Mouse (Mus musculus) Patski (cell line): ENCODE measurements around the gene Wdr6. TPM values are rescaled to one million over a fixed set of nuclear protein-coding genes. Genes with fewer than 3 reads are reported as not detected.

Source experiments
- ATAC-seq: fragments of 100-300 bp; one replicate; pipeline ENCODE4 v1.8.0; 2021
- CTCF ChIA-PET: fragments of 350-600 bp; sonication (Branson Sonifier 250); formaldehyde crosslinking; loops from one replicate; lab custom pipeline; 2022; ENCODE audit warnings: inconsistent platforms; lab: Charles Lee
- POLR2A ChIA-PET: fragments of 350-600 bp; sonication (Branson Sonifier 250); formaldehyde crosslinking; loops from one replicate; lab custom pipeline; 2022; ENCODE audit warnings: antibody characterized with exemption, inconsistent platforms; lab: Charles Lee
- DNase-seq: peaks from one replicate; pipeline ENCODE4 v3.0.0-alpha.2; 2011; ENCODE audit warnings: low read depth, low spot score
- H3K27me3 ChIP-seq: fragments of 371-371 bp; one replicate; pipeline ENCODE4 v1.5.1; 2021
- CTCF ChIP-seq: fragments of 100-300 bp; IDR thresholded peaks from one replicate; pipeline ENCODE4 v1.5.1; 2021
- in situ Hi-C: fragments of 300-500 bp; cut with MboI; formaldehyde crosslinking; loops from 3 replicates; pipeline ENCODE4 v1.11.1; 2018; ENCODE audit warnings: low pct_unique_long_range_greater_than_20kb, mixed read lengths
- polyA plus RNA-seq: library from polyadenylated mRNA; unstranded; gene quantifications from one replicate; pipeline ENCODE4 v1.2.3, GENCODE M21; 2021

Gene Wdr6
- polyA plus RNA-seq, 1 experiment from 2014 or later, result 60.6 TPM

GRCm38 (mm10) chr9:108596998-108597764 lies 18.6 kb upstream of the Wdr6 start, which contains the start of gene P4htm:
Gene P4htm, minus strand, starts transcription at chr9:108597667.
- POLR2A ChIA-PET, result interaction anchor here (0.7 kb wide), 2 partner anchors 21 to 24 kb away, joined by 3 read pairs; no protein-coding TSS in a partner anchor
- ATAC-seq (peak; percentile 75), DNase-seq (no peak)
- CTCF ChIA-PET, result interaction anchor here (0.8 to 1.3 kb wide), 3 partner anchors 20 to 24 kb away, joined by 3 to 4 read pairs (median 3); no protein-coding TSS in a partner anchor
- in situ Hi-C loops, result no loop called here
- no peak for TF ChIP-seq CTCF
- no peaks in the 10 kb centered on the region for H3K27me3 ChIP-seq

GRCm38 (mm10) chr9:108594354-108594753 lies 15.8 kb upstream of the Wdr6 start:
- DNase-seq, result no peak
- no peak for TF ChIP-seq CTCF
- no peak for ATAC-seq
- no peaks in the 10 kb centered on the region for H3K27me3 ChIP-seq
- in situ Hi-C loops, result no loop called here
- ChIA-PET CTCF (no interaction called here), POLR2A (no interaction called here)

GRCm38 (mm10) chr9:108591462-108591861 lies 12.9 kb upstream of the Wdr6 start:
- no peak for TF ChIP-seq CTCF
- in situ Hi-C loops, result no loop called here
- DNase-seq (no peak), ATAC-seq (no peak)
- CTCF ChIA-PET, result interaction anchor here (1.5 kb wide), 1 partner anchor 12 kb away, joined by 5 read pairs; no protein-coding TSS in a partner anchor
- H3K27me3 ChIP-seq, result no peaks in the 10 kb centered on the region
- POLR2A ChIA-PET, result no interaction called here

GRCm38 (mm10) chr9:108589229-108589628 lies 10.7 kb upstream of the Wdr6 start:
- no peak for TF ChIP-seq CTCF
- ChIA-PET POLR2A (interaction anchor here (3.3 kb wide), 1 partner anchor 10 kb away, joined by 11 read pairs; the partner anchor contains the start of gene Wdr6), CTCF (no interaction called here)
- in situ Hi-C loops, result no loop called here
- H3K27me3 ChIP-seq, result no peaks in the 10 kb centered on the region
- ATAC-seq (no peak), DNase-seq (no peak)

GRCm38 (mm10) chr9:108587571-108588180 lies 9.1 kb upstream of the Wdr6 start:
- ChIA-PET CTCF (no interaction called here), POLR2A (interaction anchor here (3.3 kb wide), 1 partner anchor 9 kb away, joined by 11 read pairs; the partner anchor contains the start of gene Wdr6)
- ATAC-seq, result no peak
- H3K27me3 ChIP-seq, result no peaks in the 10 kb centered on the region
- in situ Hi-C loops, result no loop called here
- TF ChIP-seq CTCF, result no peak
- no peak for DNase-seq

GRCm38 (mm10) chr9:108579344-108579690 lies 778 bp upstream of the Wdr6 start:
- DNase-seq (no peak), ATAC-seq (no peak)
- in situ Hi-C loops, result no loop called here
- ChIA-PET CTCF (interaction anchor here (1.3 kb wide), 1 partner anchor 13 kb away, joined by 5 read pairs; no protein-coding TSS in a partner anchor), POLR2A (interaction anchor here (1.6 kb wide), 1 partner anchor 10 kb away, joined by 11 read pairs; no protein-coding TSS in a partner anchor)
- no peaks in the 10 kb centered on the region for H3K27me3 ChIP-seq
- no peak for TF ChIP-seq CTCF

GRCm38 (mm10) chr9:108577934-108578544 lies 500 bp downstream of the Wdr6 start:
- no peak for TF ChIP-seq CTCF
- ChIA-PET CTCF (no interaction called here), POLR2A (interaction anchor here (1.2 to 1.6 kb wide), 3 partner anchors 9 to 11 kb away, joined by 3 to 11 read pairs (median 5); partner anchors contain the start of gene Ndufaf3)
- H3K27me3 ChIP-seq, result no peaks in the 10 kb centered on the region
- DNase-seq (no peak), ATAC-seq (peak; percentile 3)
- in situ Hi-C loops, result no loop called here

- no peak for ATAC-seq
- H3K27me3 ChIP-seq, result no peaks in the 10 kb centered on the region
- in situ Hi-C loops, result no loop called here
- ChIA-PET CTCF (interaction anchor here (0.8 kb wide), 1 partner anchor 19 kb away, joined by 3 read pairs; no protein-coding TSS in a partner anchor), POLR2A (interaction anchor here (0.6 to 1.3 kb wide), 5 partner anchors 8 to 500 kb away, joined by 3 to 5 read pairs (median 3); partner anchors contain the start of gene Ndufaf3)
- DNase-seq, result no peak
- no peak for TF ChIP-seq CTCF
These were observed 1.5 kb downstream of the Wdr6 start for GRCm38 (mm10) chr9:108577025-108577424.

- in situ Hi-C loops, result no loop called here
- no peak for ATAC-seq
- TF ChIP-seq CTCF, result no peak
- POLR2A ChIA-PET, result no interaction called here
- no peaks in the 10 kb centered on the region for H3K27me3 ChIP-seq
- no peak for DNase-seq
- CTCF ChIA-PET, result interaction anchor here (1.1 kb wide), 1 partner anchor 28 kb away, joined by 3 read pairs; no protein-coding TSS in a partner anchor
These were observed 2.9 kb downstream of the Wdr6 start for GRCm38 (mm10) chr9:108575321-108576297.
